Mouse (Mus musculus) frontal cortex, postnatal 36 days (tissue): ENCODE results near the gene Lcn4.

Experiments
- DNase-seq, 2 experiments: peaks; one replicate each; pipeline ENCODE4 v3.0.0; 2022; ENCODE audit warnings: low spot score in 2 of 2

Gene Lcn4

DNA sequence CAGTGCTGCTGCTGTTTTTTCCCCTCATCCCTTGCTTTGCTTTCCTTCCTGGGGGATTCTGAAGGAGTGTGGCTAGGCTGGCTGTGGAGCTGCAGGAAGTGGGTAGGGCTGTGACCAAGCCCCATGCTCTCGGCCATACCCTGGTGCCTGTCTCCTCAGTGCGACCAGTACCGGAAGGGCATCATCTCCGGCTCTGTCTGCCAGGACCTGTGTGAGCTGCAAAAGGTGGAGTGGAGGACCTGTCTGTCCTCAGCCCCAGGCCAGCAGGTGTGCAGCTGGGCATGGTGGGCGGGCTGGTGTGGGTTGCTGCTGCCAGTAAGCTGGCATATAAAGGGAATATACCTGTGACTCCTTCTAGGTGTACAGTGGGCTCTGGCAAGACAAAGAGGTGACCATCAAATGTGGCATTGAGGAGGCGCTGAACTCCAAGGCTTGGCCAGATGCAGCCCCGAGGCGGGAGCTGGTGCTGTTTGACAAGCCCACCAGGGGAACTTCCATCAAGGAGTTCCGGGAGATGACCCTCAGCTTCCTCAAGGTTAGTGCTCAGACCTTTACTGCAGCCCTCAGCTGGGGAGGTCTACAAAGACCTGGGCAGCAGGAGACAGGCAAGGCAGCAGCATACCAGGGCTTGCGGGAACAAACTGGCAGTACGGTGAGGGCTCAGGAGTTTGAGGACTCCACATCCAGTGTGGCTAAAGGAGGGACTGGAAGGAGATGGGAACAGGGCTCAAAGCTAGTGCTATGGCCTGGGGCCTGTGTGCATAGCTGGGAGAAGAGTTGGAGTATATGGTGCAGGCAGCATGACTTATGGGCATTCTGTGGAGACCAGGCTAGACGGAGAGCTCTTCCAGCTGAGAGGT lies 36.2 kb downstream of the Lcn4 start:
- DNase-seq, result peak in 1 of 2 experiments; percentile 6

DNA sequence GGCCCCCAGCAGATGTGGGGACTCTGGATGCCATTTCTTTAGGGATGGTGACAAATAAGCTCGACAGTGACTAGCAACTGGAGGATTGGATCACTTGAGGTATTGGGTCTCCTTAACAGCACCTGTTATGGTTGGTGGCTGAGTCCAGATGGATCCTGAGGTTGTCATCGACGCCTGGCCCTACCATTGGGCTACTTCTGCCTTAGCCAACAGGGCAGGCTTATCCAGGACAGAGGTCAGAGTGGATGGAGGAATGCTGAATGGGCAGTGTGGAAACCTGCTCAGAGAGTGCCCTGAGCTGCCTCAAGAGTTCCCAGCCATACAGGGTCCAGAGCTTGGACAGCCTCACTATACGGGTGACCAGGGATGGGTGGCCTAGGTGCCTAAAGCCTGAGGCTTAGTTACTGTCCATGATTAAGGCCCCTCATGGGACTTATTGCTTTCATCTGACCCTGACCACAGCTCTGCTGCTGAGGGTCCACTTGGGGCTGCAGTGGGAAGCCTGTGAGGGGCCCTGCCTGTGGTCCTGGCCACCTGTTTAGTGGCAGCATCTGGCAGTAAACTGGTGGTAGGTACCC lies 37.0 kb downstream of the Lcn4 start:
- no peak for DNase-seq

DNA sequence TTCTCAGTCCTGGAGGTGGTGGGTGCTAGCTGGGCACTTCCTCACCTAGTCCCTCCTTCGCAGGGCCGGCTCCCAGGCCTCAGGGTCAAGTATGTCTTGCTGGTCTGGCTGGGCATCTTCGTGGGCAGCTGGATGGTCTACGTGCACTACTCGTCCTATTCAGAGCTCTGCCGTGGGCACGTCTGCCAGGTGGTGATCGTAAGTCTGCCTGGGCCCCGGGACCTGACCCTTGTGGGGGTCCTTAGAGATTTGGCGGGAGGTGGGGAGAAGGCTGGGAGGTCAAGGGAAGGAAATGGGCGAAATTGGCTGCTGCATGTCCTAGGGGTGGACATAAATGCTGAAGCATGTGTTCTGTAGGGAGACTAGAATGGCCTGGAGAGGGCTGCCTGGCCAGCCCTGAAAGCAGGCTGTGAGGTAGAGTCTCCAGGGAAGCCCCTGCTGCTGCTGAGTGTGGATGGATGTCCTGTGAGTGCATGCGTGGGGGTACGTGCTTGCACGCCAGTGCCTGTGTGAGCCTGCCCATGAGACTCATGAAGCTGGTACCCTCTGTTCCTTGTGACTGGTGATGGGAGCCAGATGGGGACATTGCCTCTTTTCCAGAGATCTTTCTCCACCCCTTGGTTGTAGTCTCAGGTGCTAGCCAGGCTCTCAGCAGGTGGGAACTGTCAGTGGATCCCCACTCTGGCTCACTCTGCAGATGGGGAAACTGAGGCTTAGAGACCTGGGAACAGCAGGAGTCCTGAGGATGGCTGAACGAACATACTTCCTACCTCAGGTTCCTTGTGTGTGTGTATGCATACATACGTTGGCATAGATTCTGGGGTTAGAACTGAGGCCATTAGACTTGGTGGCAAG lies 38.3 kb downstream of the Lcn4 start:
- no peak for DNase-seq

- DNase-seq, result peak in 1 of 2 experiments; percentile 8
These were observed 42.2 kb downstream of the Lcn4 start for GRCm38 (mm10) chr2:26628792-26629437.

DNA sequence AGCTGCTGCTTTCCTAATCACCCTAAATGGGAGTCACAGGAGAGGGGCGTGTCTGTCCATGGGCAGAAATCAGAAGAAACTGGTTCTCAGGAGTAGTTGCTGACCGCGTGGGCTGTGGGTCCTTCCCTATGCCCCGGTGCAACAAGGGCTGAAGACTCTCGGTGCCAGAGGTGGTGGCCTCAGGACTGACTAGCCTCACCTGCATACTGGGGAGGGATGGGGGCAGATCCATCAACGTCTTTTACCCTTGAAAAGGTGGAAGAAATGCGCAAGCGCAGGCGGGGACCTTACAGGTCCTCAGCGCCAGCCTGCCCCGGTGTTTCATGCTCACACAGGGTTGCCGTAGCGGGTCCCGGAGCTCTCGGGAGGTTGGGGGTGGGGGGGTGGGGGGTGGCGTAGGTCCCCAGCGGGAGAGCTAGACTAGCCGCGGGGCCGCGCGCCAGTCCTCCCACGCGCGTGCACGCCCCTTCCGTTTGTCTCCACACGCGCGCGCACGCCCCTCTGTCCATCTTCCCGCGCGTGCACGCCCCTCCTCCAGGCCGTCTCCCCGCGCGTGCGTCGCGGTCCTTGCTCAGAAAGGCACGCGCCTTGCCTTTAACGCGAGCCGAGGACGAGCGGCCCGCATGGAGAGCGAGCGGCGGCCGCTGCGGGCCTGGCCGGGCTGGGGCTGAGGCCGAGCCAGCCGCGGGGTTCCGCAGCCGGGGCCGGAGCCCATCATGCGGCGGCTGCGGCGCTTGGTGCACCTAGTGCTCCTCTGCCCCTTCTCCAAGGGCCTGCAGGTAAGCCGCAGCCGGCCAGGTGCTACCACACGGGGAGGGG lies 43.0 kb downstream of the Lcn4 start, which contains the start of gene Fam69b:
TSS of gene Fam69b (plus strand) at position 537 of the 819 bp plus-strand sequence.
- peak; percentile 81 to 91 for DNase-seq

- DNase-seq, result no peak
These were observed 45.0 kb downstream of the Lcn4 start for GRCm38 (mm10) chr2:26626081-26626480.

DNA sequence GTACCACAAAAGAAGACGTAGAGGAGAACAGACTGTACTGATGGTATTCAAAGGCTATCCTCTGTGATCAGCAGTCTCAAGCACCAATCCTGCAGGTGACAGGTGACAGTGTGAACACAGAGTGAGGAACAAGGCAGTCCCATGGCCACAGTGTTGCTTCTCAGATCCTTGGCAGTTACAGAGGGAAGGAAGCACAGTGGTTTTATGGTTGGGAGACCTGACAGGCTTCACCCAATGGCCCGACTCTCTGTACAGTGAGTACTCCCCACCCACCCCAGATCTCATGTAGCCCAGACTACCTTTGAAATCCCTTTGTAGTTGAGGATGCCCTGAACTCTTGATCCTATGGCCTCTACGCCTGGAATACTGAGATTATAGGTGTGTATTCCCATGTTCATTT lies 45.7 kb downstream of the Lcn4 start:
- no peak for DNase-seq

DNA sequence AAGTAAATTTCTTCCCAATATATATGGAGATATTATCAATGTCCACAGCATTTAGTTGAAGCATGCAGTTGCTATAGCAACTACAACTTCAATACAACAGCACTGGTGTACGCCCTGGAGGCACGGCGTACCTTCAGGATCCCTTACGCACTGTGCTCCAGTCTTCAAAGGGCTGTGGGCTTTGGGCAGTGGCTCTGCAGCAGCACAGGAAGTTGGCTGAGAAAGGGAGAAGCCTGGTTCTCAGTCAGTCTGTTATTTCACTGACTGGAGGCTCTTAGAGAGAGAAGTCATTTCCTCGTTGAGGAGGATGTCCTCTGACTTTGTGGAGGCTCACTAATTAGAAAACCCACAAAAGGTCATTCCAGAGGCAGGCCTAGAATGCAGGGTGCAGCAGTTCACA lies 48.1 kb downstream of the Lcn4 start:
- DNase-seq, result no peak

GRCm38 (mm10) chr2:26621246-26621645 lies 49.8 kb downstream of the Lcn4 start:
- no peak for DNase-seq

DNA sequence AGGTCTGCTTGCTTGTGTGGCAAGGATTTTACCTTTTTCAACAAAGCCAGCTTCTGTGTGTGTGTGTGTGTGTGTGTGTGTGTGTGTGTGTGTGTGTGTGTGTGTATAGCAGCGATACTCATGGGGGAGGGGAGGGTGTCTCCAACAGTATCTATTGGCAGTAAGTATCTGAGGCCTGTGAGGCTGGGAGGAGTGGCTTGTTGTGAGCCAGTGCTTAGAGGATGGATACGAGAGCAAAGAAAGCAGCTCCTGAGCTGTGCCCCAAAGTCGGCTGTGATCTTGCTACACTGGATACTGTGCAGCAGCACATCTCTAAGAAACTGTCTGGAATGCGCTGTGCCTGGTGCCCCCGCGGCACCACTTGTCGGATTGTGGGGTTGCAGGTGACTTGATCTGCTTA lies 53.2 kb downstream of the Lcn4 start:
- no peak for DNase-seq
